14 mouse cellular contexts compared by ENCODE assay signal in genomic region chr11:74499521-74500099, GRCm38 (mm10).
DNase-seq lines count a peak whose midpoint lies in the region; ATAC-seq and TF ChIP-seq lines count a peak whose summit lies in the region.
"Had no signal": no experiment of that assay in that cellular context is flagged by ENCODE, and none has a peak within 500 bp of the region (broad histone marks: within the 10 kb centered on the region; RNA-seq: fewer than 3 reads in every experiment).

No protein-coding gene starts in this region.

- 60% methylated on average over 8 of the region's 8 CpGs for WGBS in hindbrain, embryonic 11.5 days
- 58% methylated on average over 8 of the region's 8 CpGs for WGBS in hindbrain, embryonic 13.5 days
- 65% methylated on average over 8 of the region's 8 CpGs for WGBS in midbrain, embryonic 13.5 days
- WGBS in midbrain, embryonic 11.5 days: 70% methylated on average over 8 of the region's 8 CpGs
- whole genome bisulfite sequencing in embryonic facial prominence, embryonic 13.5 days: 38% methylated on average over 8 of the region's 8 CpGs
- WGBS in hindbrain, postnatal 0 days: 56% methylated on average over 8 of the region's 8 CpGs

- H3K9ac ChIP-seq in hindbrain, embryonic 11.5 days (ENCODE audit: low read depth, low read length): no peak overlapping the region
- H3K9ac ChIP-seq in hindbrain, embryonic 13.5 days: no peak overlapping the region
- no peak overlapping the region for H3K9ac ChIP-seq in midbrain, embryonic 13.5 days (replicated peaks)
- H3K9ac ChIP-seq in midbrain, embryonic 11.5 days (ENCODE audit: low read length): no peak overlapping the region
- no peak overlapping the region for H3K9ac ChIP-seq in embryonic facial prominence, embryonic 13.5 days
- H3K9ac ChIP-seq in hindbrain, postnatal 0 days (replicated peaks; ENCODE audit: low read length): peak overlapping the region; percentile 9; the same call in 1 of the 2 replicates
- H3K9ac ChIP-seq: forebrain, embryonic 13.5 days; liver, embryonic 12.5 days; stomach, embryonic 15.5 days had no signal

- H3K4me1 ChIP-seq in hindbrain, embryonic 11.5 days (replicated peaks; ENCODE audit: control insufficient read depth, insufficient read depth, low read length): no peaks in the 10 kb centered on the region; the same call in 1 of the 2 replicates
- H3K4me1 ChIP-seq in hindbrain, embryonic 13.5 days (replicated peaks): peaks cover 12% of the 10 kb centered on the region
- H3K4me1 ChIP-seq in midbrain, embryonic 13.5 days (replicated peaks): peaks cover 15% of the 10 kb centered on the region
- H3K4me1 ChIP-seq in midbrain, embryonic 11.5 days (ENCODE audit: control insufficient read depth, insufficient read depth, low read length): no peaks in the 10 kb centered on the region
- H3K4me1 ChIP-seq in embryonic facial prominence, embryonic 13.5 days: peaks cover 24% of the 10 kb centered on the region
- 0 out of 2 replicates have a peak, but pooled peaks cover 6% of the 10 kb centered on the region for H3K4me1 ChIP-seq in hindbrain, postnatal 0 days (ENCODE audit: insufficient read depth, low read length)
- H3K4me1 ChIP-seq: forebrain, embryonic 13.5 days had no signal

- no peak overlapping the region for H3K4me3 ChIP-seq in hindbrain, embryonic 11.5 days (ENCODE audit: low read depth, low read length)
- H3K4me3 ChIP-seq in hindbrain, embryonic 13.5 days: no peak overlapping the region
- no peak overlapping the region for H3K4me3 ChIP-seq in midbrain, embryonic 13.5 days (replicated peaks)
- H3K4me3 ChIP-seq in midbrain, embryonic 11.5 days (ENCODE audit: low read depth, low read length): no peak overlapping the region
- H3K4me3 ChIP-seq in embryonic facial prominence, embryonic 13.5 days: no peak overlapping the region
- H3K4me3 ChIP-seq in hindbrain, postnatal 0 days (ENCODE audit: low read length): no peak overlapping the region
- H3K4me3 ChIP-seq: forebrain, embryonic 13.5 days; liver, embryonic 12.5 days; stomach, embryonic 15.5 days had no signal

- no peaks in the 10 kb centered on the region for H3K36me3 ChIP-seq in hindbrain, embryonic 11.5 days (ENCODE audit: control insufficient read depth, insufficient read depth, low read length)
- no peaks in the 10 kb centered on the region for H3K36me3 ChIP-seq in hindbrain, embryonic 13.5 days
- no peaks in the 10 kb centered on the region for H3K36me3 ChIP-seq in midbrain, embryonic 13.5 days
- no peaks in the 10 kb centered on the region for H3K36me3 ChIP-seq in midbrain, embryonic 11.5 days (ENCODE audit: control insufficient read depth, insufficient read depth, low read length)
- H3K36me3 ChIP-seq in embryonic facial prominence, embryonic 13.5 days: no peaks in the 10 kb centered on the region
- no peaks in the 10 kb centered on the region for H3K36me3 ChIP-seq in hindbrain, postnatal 0 days (ENCODE audit: insufficient read depth, low read length)
- H3K36me3 ChIP-seq: liver, embryonic 12.5 days; stomach, embryonic 15.5 days had no signal

- DNase-seq in hindbrain, embryonic 11.5 days (ENCODE audit: low spot score): no peak
- DNase-seq in midbrain, embryonic 11.5 days (ENCODE audit: low spot score, missing footprints): no peak
- DNase-seq in hindbrain, postnatal 0 days (ENCODE audit: low spot score): no peak
- DNase-seq in cerebellum, adult 18-20 months: no peak
- no peak for DNase-seq in testis, postnatal 10 days (ENCODE audit: low spot score)
- DNase-seq: cerebellum, adult 11 months; lung, postnatal 14 days had no signal

- no peak for TF ChIP-seq CTCF in hindbrain, postnatal 0 days (IDR thresholded peaks at IDR 0.05; ENCODE audit: low read depth)

- H3K9me3 ChIP-seq in hindbrain, embryonic 11.5 days (ENCODE audit: control insufficient read depth, low read length): no peaks in the 10 kb centered on the region
- H3K9me3 ChIP-seq in hindbrain, embryonic 13.5 days: no peaks in the 10 kb centered on the region
- H3K9me3 ChIP-seq in midbrain, embryonic 13.5 days: no peaks in the 10 kb centered on the region
- no peaks in the 10 kb centered on the region for H3K9me3 ChIP-seq in midbrain, embryonic 11.5 days (ENCODE audit: control insufficient read depth, low read length)
- no peaks in the 10 kb centered on the region for H3K9me3 ChIP-seq in embryonic facial prominence, embryonic 13.5 days
- no peaks in the 10 kb centered on the region for H3K9me3 ChIP-seq in hindbrain, postnatal 0 days (ENCODE audit: low read length)
- H3K9me3 ChIP-seq: forebrain, embryonic 13.5 days; liver, embryonic 12.5 days; stomach, embryonic 15.5 days had no signal

- ATAC-seq in hindbrain, embryonic 11.5 days (ENCODE audit: low FRiP score): 0 out of 2 replicates have a peak, but pooled peaks have one; percentile 19
- ATAC-seq in hindbrain, embryonic 13.5 days (ENCODE audit: low FRiP score): no peak
- ATAC-seq in midbrain, embryonic 13.5 days: 0 out of 2 replicates have a peak, but pooled peaks have one; percentile 34
- ATAC-seq in midbrain, embryonic 11.5 days (ENCODE audit: low FRiP score): no peak
- 0 out of 2 replicates have a peak, but pooled peaks have one; percentile 21 for ATAC-seq in embryonic facial prominence, embryonic 13.5 days (ENCODE audit: insufficient number of reproducible peaks, insufficient read depth, low FRiP score, low TSS enrichment, low read depth)
- ATAC-seq in hindbrain, postnatal 0 days: peak; percentile 24; the same call in 1 of the 2 replicates
- ATAC-seq: activated CD4-positive, CD25-positive, alpha-beta regulatory T cell, adult 4 months; forebrain, embryonic 13.5 days; liver, embryonic 12.5 days had no signal

- H3K27ac ChIP-seq in hindbrain, embryonic 11.5 days (ENCODE audit: low read depth, low read length): no peak overlapping the region
- H3K27ac ChIP-seq in hindbrain, embryonic 13.5 days: no peak overlapping the region
- no peak overlapping the region for H3K27ac ChIP-seq in midbrain, embryonic 13.5 days
- no peak overlapping the region for H3K27ac ChIP-seq in midbrain, embryonic 11.5 days (ENCODE audit: low read depth, low read length)
- H3K27ac ChIP-seq in embryonic facial prominence, embryonic 13.5 days: no peak overlapping the region
- no peak overlapping the region; the same call in 1 of the 2 replicates for H3K27ac ChIP-seq in hindbrain, postnatal 0 days
- H3K27ac ChIP-seq: forebrain, embryonic 13.5 days; liver, embryonic 12.5 days; stomach, embryonic 15.5 days had no signal

- no peaks in the 10 kb centered on the region for H3K27me3 ChIP-seq in hindbrain, embryonic 11.5 days (ENCODE audit: control insufficient read depth, insufficient read depth, low read length)
- H3K27me3 ChIP-seq in hindbrain, embryonic 13.5 days: no peaks in the 10 kb centered on the region
- H3K27me3 ChIP-seq in midbrain, embryonic 13.5 days: no peaks in the 10 kb centered on the region
- no peaks in the 10 kb centered on the region for H3K27me3 ChIP-seq in midbrain, embryonic 11.5 days (ENCODE audit: control insufficient read depth, insufficient read depth, low read length)
- no peaks in the 10 kb centered on the region for H3K27me3 ChIP-seq in embryonic facial prominence, embryonic 13.5 days
- H3K27me3 ChIP-seq in hindbrain, postnatal 0 days (ENCODE audit: insufficient read depth, low read length): no peaks in the 10 kb centered on the region
- H3K27me3 ChIP-seq: forebrain, embryonic 13.5 days; liver, embryonic 12.5 days; stomach, embryonic 15.5 days had no signal

- H3K4me2 ChIP-seq in hindbrain, embryonic 11.5 days (replicated peaks; ENCODE audit: low read depth, low read length): no peak overlapping the region
- H3K4me2 ChIP-seq in hindbrain, embryonic 13.5 days: no peak overlapping the region
- no peak overlapping the region for H3K4me2 ChIP-seq in midbrain, embryonic 13.5 days (replicated peaks)
- H3K4me2 ChIP-seq in midbrain, embryonic 11.5 days: no peak overlapping the region
- no peak overlapping the region for H3K4me2 ChIP-seq in embryonic facial prominence, embryonic 13.5 days
- no peak overlapping the region for H3K4me2 ChIP-seq in hindbrain, postnatal 0 days (ENCODE audit: low read depth, low read length)
- H3K4me2 ChIP-seq: forebrain, embryonic 13.5 days; liver, embryonic 12.5 days; stomach, embryonic 15.5 days had no signal

Comparison
In these comparisons a context has a peak if more than half of its experiments do, and no peak if none do; other contexts are left out.
1. ATAC-seq: peak in hindbrain, embryonic 11.5 days (single experiment), midbrain, embryonic 13.5 days (single experiment), embryonic facial prominence, embryonic 13.5 days (single experiment) and hindbrain, postnatal 0 days (single experiment); none in hindbrain, embryonic 13.5 days (single experiment) and midbrain, embryonic 11.5 days (single experiment).